Mouse (Mus musculus) G1E (cell line): ENCODE data around the gene Sema7a.

ENCODE experiments used
- CTCF ChIP-seq: IDR thresholded peaks from 2 replicates; pipeline ENCODE4 v1.5.1; 2012; ENCODE audit warnings: low read depth, low read length, inconsistent platforms, mixed read lengths
- GATA1 ChIP-seq: IDR thresholded peaks from 2 replicates; pipeline ENCODE4 v1.6.1; 2012; ENCODE audit warnings: borderline replicate concordance, low read length, inconsistent platforms, mixed read lengths
- GATA2 ChIP-seq: IDR thresholded peaks from 2 replicates; pipeline ENCODE4 v1.6.1; 2012; ENCODE audit warnings: low read depth, low read length, inconsistent platforms, borderline replicate concordance
- POLR2AphosphoS5 ChIP-seq: IDR thresholded peaks from 2 replicates; pipeline ENCODE4 v1.6.1; 2012; ENCODE audit warnings: low read depth, low read length, inconsistent platforms; ENCODE audit not compliant: insufficient replicate concordance

DNA sequence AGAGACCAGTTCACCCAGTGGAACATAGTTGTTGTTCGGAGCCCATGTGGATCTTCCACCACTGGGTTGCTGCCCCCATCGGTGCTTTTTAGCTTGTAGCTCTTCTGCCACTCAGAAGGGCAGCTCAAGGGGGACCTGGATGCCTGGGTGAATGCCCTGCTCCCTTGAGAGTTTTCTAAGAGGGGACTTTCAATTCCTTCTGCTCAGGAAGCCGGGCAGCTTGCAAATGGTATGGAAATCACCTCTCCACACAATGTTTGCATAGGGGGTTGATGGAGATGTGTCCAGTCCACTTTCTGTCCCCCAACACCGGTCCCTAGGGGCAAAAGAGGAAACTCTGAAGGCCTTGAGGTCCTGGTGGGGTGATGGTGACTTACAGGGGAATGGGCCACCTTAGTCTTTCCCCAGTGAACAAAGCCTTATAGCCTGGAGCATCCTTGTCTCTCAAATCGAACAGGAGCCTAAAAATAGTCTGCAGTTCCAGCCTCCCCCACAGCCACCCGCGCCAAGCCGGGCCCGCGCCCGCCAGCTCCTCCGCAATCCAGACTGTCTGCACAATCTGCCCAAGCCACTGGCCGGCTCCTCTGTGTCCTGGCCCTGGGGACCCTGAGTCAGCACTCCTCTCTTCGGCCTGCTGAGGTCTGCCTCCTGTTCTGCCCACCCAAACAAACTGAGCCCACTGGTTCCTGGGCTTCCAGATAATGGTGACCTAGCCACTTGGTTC, 27.5 kb downstream of the Sema7a start:
- TF ChIP-seq CTCF (no peak), GATA1 (no peak), POLR2AphosphoS5 (no peak), GATA2 (no peak)
